Mouse (Mus musculus) MEL (cell line): ENCODE results near the gene Ybx2. TPM values are rescaled to one million over a fixed set of nuclear protein-coding genes. Genes with fewer than 3 reads are reported as not detected.

Experiments
- DNase-seq: peaks from one replicate; pipeline ENCODE4 v3.0.0; 2011; ENCODE audit warnings: low read depth, low spot score
- H3K27ac ChIP-seq: 2 replicates; pipeline ENCODE4 v1.5.1; 2012; ENCODE audit warnings: low read depth, mild to moderate bottlenecking, control low read depth, low read length, moderate library complexity; ENCODE audit not compliant: control insufficient read depth
- H3K27me3 ChIP-seq, 2 experiments: fragments of 150-350 bp in 1 of 2; sonication (generic) in 1 of 2; 2 replicates each; pipeline ENCODE4 v1.6.1; 2012; ENCODE audit warnings: low read length in 2 of 2, mild to moderate bottlenecking in 2 of 2, improper control_type of control experiment in 1 of 2, moderate library complexity in 1 of 2; ENCODE audit not compliant: insufficient read depth in 2 of 2, control insufficient read depth in 1 of 2
- H3K36me3 ChIP-seq, 2 experiments: 2 replicates each; pipeline ENCODE4 v1.6.1; 2012 to 2014; ENCODE audit warnings: low read length in 2 of 2, improper control_type of control experiment in 1 of 2, inconsistent platforms in 1 of 2, mild to moderate bottlenecking in 1 of 2; ENCODE audit not compliant: insufficient read depth in 2 of 2, control insufficient read depth in 1 of 2
- H3K4me1 ChIP-seq, 2 experiments: fragments of 150-350 bp in 1 of 2; sonication (generic) in 1 of 2; 2 replicates each; pipeline ENCODE4 v1.6.1; 2012; ENCODE audit warnings: low read length in 2 of 2, improper control_type of control experiment in 1 of 2, mild to moderate bottlenecking in 1 of 2; ENCODE audit not compliant: insufficient read depth in 2 of 2, control insufficient read depth in 1 of 2
- H3K4me3 ChIP-seq, 2 experiments: fragments of 150-350 bp in 1 of 2; sonication (generic) in 1 of 2; 2 replicates each; pipeline ENCODE4 v1.5.1; 2012; ENCODE audit warnings: low read depth in 2 of 2, low read length in 2 of 2, mild to moderate bottlenecking in 2 of 2, moderate library complexity in 2 of 2, control low read depth in 1 of 2, improper control_type of control experiment in 1 of 2; ENCODE audit not compliant: control insufficient read depth in 1 of 2, insufficient read depth in 1 of 2
- H3K79me2 ChIP-seq: 2 replicates; pipeline ENCODE4 v1.6.1; 2012; ENCODE audit warnings: mild to moderate bottlenecking, low read length, moderate library complexity; ENCODE audit not compliant: control insufficient read depth, poor library complexity, insufficient read depth
- H3K9ac ChIP-seq: 2 replicates; pipeline ENCODE4 v1.6.1; 2012; ENCODE audit warnings: low read depth, mild to moderate bottlenecking, control low read depth, low read length, moderate library complexity; ENCODE audit not compliant: control insufficient read depth, poor library complexity, severe bottlenecking
- H3K9me3 ChIP-seq: fragments of 150-350 bp; sonication (generic); replicated peaks from 2 replicates; pipeline ENCODE4 v1.6.1; 2012; ENCODE audit warnings: mild to moderate bottlenecking, low read length, improper control_type of control experiment, moderate library complexity; ENCODE audit not compliant: insufficient read depth
- CHD2 ChIP-seq: IDR thresholded peaks from 2 replicates; pipeline ENCODE4 v1.6.1; 2011; ENCODE audit warnings: low read length, improper control_type of control experiment
- CTCF ChIP-seq, 3 experiments: IDR thresholded peaks in 2 of 3; conservative IDR thresholded peaks in 1 of 3; 2 replicates each; pipeline ENCODE4 v1.5.1; 2011 to 2012; ENCODE audit warnings: low read length in 3 of 3, low read depth in 2 of 3, mild to moderate bottlenecking in 2 of 3, improper control_type of control experiment in 1 of 3, inconsistent platforms in 1 of 3, mixed read lengths in 1 of 3, moderate library complexity in 1 of 3; ENCODE audit not compliant: control insufficient read depth in 1 of 3, insufficient read depth in 1 of 3, poor library complexity in 1 of 3, severe bottlenecking in 1 of 3
- E2F4 ChIP-seq: IDR thresholded peaks from 2 replicates; pipeline ENCODE4 v1.6.1; 2011; ENCODE audit warnings: low read depth, low read length, improper control_type of control experiment, borderline replicate concordance
- ELF1 ChIP-seq: IDR thresholded peaks from 2 replicates; pipeline ENCODE4 v1.6.1; 2014; ENCODE audit warnings: low read depth, mild to moderate bottlenecking, inconsistent platforms, low read length, improper control_type of control experiment, moderate library complexity
- ETS1 ChIP-seq: IDR thresholded peaks from 2 replicates; pipeline ENCODE4 v1.6.1; 2012; ENCODE audit warnings: low read depth, mild to moderate bottlenecking, inconsistent platforms, low read length, improper control_type of control experiment, moderate library complexity
- JUND ChIP-seq: IDR thresholded peaks from 2 replicates; pipeline ENCODE4 v1.6.1; 2011; ENCODE audit warnings: low read depth, mild to moderate bottlenecking, improper control_type of control experiment, low read length
- MAFK ChIP-seq: IDR thresholded peaks from 2 replicates; pipeline ENCODE4 v1.6.1; 2011; ENCODE audit warnings: low read depth, mild to moderate bottlenecking, low read length, improper control_type of control experiment, borderline replicate concordance
- MAX ChIP-seq: IDR thresholded peaks from 2 replicates; pipeline ENCODE4 v1.6.1; 2011; ENCODE audit warnings: low read length, improper control_type of control experiment
- MAZ ChIP-seq: IDR thresholded peaks from 2 replicates; pipeline ENCODE4 v1.6.1; 2012; ENCODE audit warnings: low read depth, mild to moderate bottlenecking, inconsistent platforms, low read length, improper control_type of control experiment
- MEF2A ChIP-seq: IDR thresholded peaks from 2 replicates; pipeline ENCODE4 v1.6.1; 2014; ENCODE audit warnings: low read depth, mild to moderate bottlenecking, inconsistent platforms, low read length, improper control_type of control experiment; ENCODE audit not compliant: poor library complexity, insufficient replicate concordance, severe bottlenecking; ENCODE audit errors: extremely low read depth
- NELFE ChIP-seq: IDR thresholded peaks from 2 replicates; pipeline ENCODE4 v1.6.1; 2011; ENCODE audit warnings: low read depth, low read length, improper control_type of control experiment
- POLR2A ChIP-seq, 2 experiments: IDR thresholded peaks; 2 replicates each; pipeline ENCODE4 v1.6.1; 2011 to 2012; ENCODE audit warnings: low read length in 2 of 2, mild to moderate bottlenecking in 2 of 2, control low read depth in 1 of 2, improper control_type of control experiment in 1 of 2, low read depth in 1 of 2, moderate library complexity in 1 of 2; ENCODE audit not compliant: control insufficient read depth in 1 of 2, insufficient read depth in 1 of 2, poor library complexity in 1 of 2
- POLR2AphosphoS2 ChIP-seq: IDR thresholded peaks from 2 replicates; pipeline ENCODE4 v1.6.1; 2011; ENCODE audit warnings: low read length, improper control_type of control experiment
- POLR2AphosphoS5 ChIP-seq: IDR thresholded peaks from 2 replicates; pipeline ENCODE4 v1.6.1; 2012; ENCODE audit warnings: low read depth, borderline replicate concordance, mild to moderate bottlenecking, inconsistent platforms, low read length, moderate library complexity, mixed read lengths
- RCOR1 ChIP-seq: IDR thresholded peaks from 2 replicates; pipeline ENCODE4 v1.6.1; 2012; ENCODE audit warnings: low read depth, mild to moderate bottlenecking, inconsistent platforms, low read length, improper control_type of control experiment
- TAL1 ChIP-seq: IDR thresholded peaks from 2 replicates; pipeline ENCODE4 v1.6.1; 2012; ENCODE audit warnings: mild to moderate bottlenecking, inconsistent platforms, low read length, moderate library complexity, mixed read lengths
- TCF12 ChIP-seq: IDR thresholded peaks from 2 replicates; pipeline ENCODE4 v1.6.1; 2014; ENCODE audit warnings: low read depth, mild to moderate bottlenecking, inconsistent platforms, low read length, improper control_type of control experiment, moderate library complexity
- UBTF ChIP-seq: IDR thresholded peaks from 2 replicates; pipeline ENCODE4 v1.6.1; 2012; ENCODE audit warnings: low read depth, mild to moderate bottlenecking, inconsistent platforms, low read length, improper control_type of control experiment, moderate library complexity, borderline replicate concordance; ENCODE audit not compliant: insufficient read depth
- USF1 ChIP-seq: IDR thresholded peaks from 2 replicates; pipeline ENCODE4 v1.6.1; 2014; ENCODE audit warnings: low read depth, mild to moderate bottlenecking, inconsistent platforms, low read length, improper control_type of control experiment, moderate library complexity
- ZMIZ1 ChIP-seq: IDR thresholded peaks from 2 replicates; pipeline ENCODE4 v1.6.1; 2012; ENCODE audit warnings: low read depth, mild to moderate bottlenecking, inconsistent platforms, low read length, improper control_type of control experiment, moderate library complexity
- polyA plus RNA-seq, 2 experiments: library from polyadenylated mRNA; stranded (reverse) in 1 of 2; unstranded in 1 of 2; fragments of >175 nt in 1 of 2; fragments of >200 nt in 1 of 2; gene quantifications; 2 replicates each; pipeline versions ENCODE4 v1.2.1 to v1.2.4; 2012; ENCODE audit warnings: low replicate concordance in 2 of 2, low read depth in 1 of 2; ENCODE audit not compliant: insufficient read length in 2 of 2, insufficient read depth in 1 of 2, missing spikeins in 1 of 2
- total RNA-seq: library from RNA; depleted of rRNA; stranded (reverse); fragments of 300-350 nt; gene quantifications from 2 replicates; pipeline ENCODE4 v1.2.3, GENCODE M21; 2012

Gene Ybx2
- total and polyA plus RNA-seq, 3 experiments: 0.50 to 0.92 TPM; not detected in 1

DNA sequence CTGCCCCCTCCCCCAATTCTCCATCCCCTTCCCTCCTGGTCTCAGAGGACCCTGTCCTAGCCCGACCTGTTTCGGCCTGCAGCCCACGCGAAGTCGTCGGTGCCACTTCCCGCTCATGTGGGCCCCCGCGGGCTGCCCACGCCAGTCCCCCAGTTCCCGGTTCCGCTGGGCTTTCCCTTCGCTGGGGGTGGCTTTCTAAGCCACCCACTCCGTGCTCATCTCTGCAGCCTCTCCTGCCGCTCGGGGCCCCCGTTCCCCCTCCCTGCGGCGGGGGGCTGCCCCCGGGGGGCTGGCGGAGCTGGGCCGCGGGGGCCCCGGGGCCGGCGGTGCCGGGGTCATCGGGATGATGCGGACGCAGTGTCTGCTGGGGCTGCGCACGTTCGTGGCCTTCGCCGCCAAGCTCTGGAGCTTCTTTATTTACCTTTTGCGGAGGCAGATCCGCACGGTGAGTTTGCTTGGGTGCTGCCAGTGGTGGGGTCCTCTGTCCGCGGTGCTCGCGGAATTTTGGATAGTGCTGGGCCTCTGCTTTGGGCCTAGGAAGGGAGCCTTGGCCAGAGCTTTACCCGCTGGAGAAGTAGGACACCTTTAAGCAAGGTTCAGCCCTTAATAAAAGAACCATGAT lies 45.7 kb downstream of the Ybx2 start, which contains the start of gene Ctdnep1 (continued):
- peak in 1 of 2 experiments; percentile 49; a peak in 2 of 4 replicates for TF ChIP-seq POLR2A (IDR thresholded peaks at IDR 0.05; ENCODE audit: control insufficient read depth in 1 of 2, insufficient read depth in 1 of 2, low read depth in 1 of 2, low read length in 2 of 2, poor library complexity in 1 of 2)
- no peak for TF ChIP-seq RCOR1
- TF ChIP-seq E2F4: no peak
- TF ChIP-seq POLR2AphosphoS2: no peak
- TF ChIP-seq MEF2A: no peak
- TF ChIP-seq ETS1: no peak
- TF ChIP-seq MAZ: peak; percentile 73
- TF ChIP-seq CTCF (IDR thresholded peaks at IDR 0.05 in 2 of 3, conservative IDR thresholded peaks at IDR 0.05 in 1 of 3; ENCODE audit: control insufficient read depth in 1 of 3, insufficient read depth in 1 of 3, low read depth in 2 of 3, low read length in 3 of 3, poor library complexity in 1 of 3, severe bottlenecking in 1 of 3): 0 out of 6 replicates have a peak, but pooled peaks of 1 of the 3 experiments have one; percentile 2
- TF ChIP-seq ZMIZ1: peak; percentile 22; the same call in 1 of the 2 replicates
- TF ChIP-seq POLR2AphosphoS5: no peak
- no peak for TF ChIP-seq USF1
- TF ChIP-seq UBTF: no peak
- TF ChIP-seq MAFK: no peak
- TF ChIP-seq CHD2: peak; percentile 46

DNA sequence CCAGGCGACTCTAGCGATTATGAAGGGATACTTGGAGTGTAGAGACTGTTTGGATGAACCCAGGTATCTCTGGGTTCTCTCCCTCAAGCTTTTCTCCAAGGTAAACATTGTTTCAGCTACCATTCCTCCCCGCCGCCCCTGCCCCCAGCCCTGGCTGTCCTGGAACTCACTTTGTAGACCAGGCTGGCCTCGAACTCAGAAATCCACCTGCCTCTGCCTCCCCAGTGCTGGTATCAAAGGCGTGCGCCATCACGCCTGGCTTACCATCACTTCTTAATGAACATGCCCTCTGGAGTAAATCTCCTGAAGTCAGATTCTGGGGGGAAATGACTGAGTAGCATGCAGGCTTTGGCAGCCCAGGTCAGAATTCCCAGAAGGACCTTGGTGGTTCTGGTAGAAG lies 46.6 kb downstream of the Ybx2 start, which contains the start of gene Elp5:
Gene Elp5, minus strand, starts transcription at position 293 of the 400 bp plus-strand sequence.
- no peak for DNase-seq
- Histone ChIP-seq H3K79me2 (peaks cover 45% of the 10 kb centered on the region), H3K27ac (peak within 1 kb of the TSS; percentile 88), H3K9me3 (no peaks in the 10 kb centered on the region)
- TF ChIP-seq MAX (no peak), POLR2AphosphoS2 (no peak)
- TF ChIP-seq, all 39 proteins: peak for 0
- Histone ChIP-seq H3K36me3 (peaks cover 2 to 24% of the 10 kb centered on the region in 2 experiments; a peak in 3 of 4 replicates), H3K4me1 (peaks cover 6 to 17% of the 10 kb centered on the region in 2 experiments), H3K9ac (peak within 1 kb of the TSS; percentile 99), H3K4me3 (peak within 1 kb of the TSS; percentile 96 to 98), H3K27me3 (no peaks in the 10 kb centered on the region)

DNA sequence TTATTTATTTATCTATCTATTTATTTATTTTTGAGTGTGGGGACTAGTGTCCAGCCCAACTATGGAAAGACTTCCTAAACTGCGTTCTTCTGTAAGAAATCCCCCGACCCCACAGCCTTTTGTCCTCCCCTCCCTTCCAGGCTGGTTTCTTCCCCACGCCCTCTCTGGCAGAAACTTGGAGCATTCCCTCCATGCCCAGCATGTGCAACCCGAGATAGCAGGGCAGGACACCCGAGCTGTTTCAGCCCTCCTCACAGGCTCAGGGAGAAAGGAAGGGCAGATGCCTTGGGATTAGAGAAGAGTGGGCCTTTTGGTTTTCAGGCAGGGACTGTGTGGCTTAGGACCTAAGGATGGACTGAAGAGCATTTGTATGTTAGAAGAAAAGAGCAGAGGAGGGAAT lies 47.3 kb downstream of the Ybx2 start:
- Histone ChIP-seq H3K4me3 (no peak overlapping the region), H3K27ac (no peak overlapping the region), H3K27me3 (no peaks in the 10 kb centered on the region), H3K9me3 (no peaks in the 10 kb centered on the region), H3K36me3 (peaks cover 2 to 24% of the 10 kb centered on the region in 2 experiments; a peak in 3 of 4 replicates), H3K9ac (peak overlapping the region; percentile 99), H3K4me1 (peaks cover 6 to 17% of the 10 kb centered on the region in 2 experiments), H3K79me2 (peaks cover 43% of the 10 kb centered on the region)
- TF ChIP-seq TAL1 (peak; percentile 23; the same call in 1 of the 2 replicates), MEF2A (no peak), ELF1 (no peak), MAX (no peak), TCF12 (no peak), JUND (no peak), NELFE (no peak)
- DNase-seq: no peak
